Mouse (Mus musculus): ENCODE measurements around the gene Gatm. TPM values are rescaled to one million over a fixed set of nuclear protein-coding genes. Genes with fewer than 3 reads are reported as not detected.

Gatm gene
- total RNA-seq, 2 experiments from 2014 or later, result 53.7 to 55.2 TPM

- intact Hi-C loops (cut with DNase I), result no loop called here
- no peak for DNase-seq (ENCODE audit: low spot score in 2 of 2)
These were observed 7.6 kb upstream of the Gatm start for GRCm38 (mm10) chr2:122618719-122619118.

GRCm38 (mm10) chr2:122617792-122618191 lies 6.7 kb upstream of the Gatm start:
- DNase-seq (ENCODE audit: low spot score in 2 of 2), result no peak
- intact Hi-C loops (cut with DNase I), result no loop called here

GRCm38 (mm10) chr2:122616237-122616636 lies 5.1 kb upstream of the Gatm start:
- DNase-seq (ENCODE audit: low spot score in 2 of 2), result peak in 1 of 2 experiments; percentile 56
- intact Hi-C loops (cut with DNase I), result no loop called here

- intact Hi-C loops (cut with DNase I), result loop anchor here (5.0 kb wide), 1 partner anchor 234 kb away; no protein-coding TSS in a partner anchor
- DNase-seq (ENCODE audit: low spot score in 2 of 2), result no peak
These were observed 511 bp upstream of the Gatm start for GRCm38 (mm10) chr2:122611654-122611973.

- no peak for DNase-seq (ENCODE audit: low spot score in 2 of 2)
- intact Hi-C loops (cut with DNase I), result no loop called here
These were observed 2.3 kb downstream of the Gatm start for GRCm38 (mm10) chr2:122608820-122609219.

GRCm38 (mm10) chr2:122605829-122606228 lies 5.3 kb downstream of the Gatm start:
- peak; percentile 24 to 56 for DNase-seq (ENCODE audit: low spot score in 2 of 2)
- intact Hi-C loops (cut with DNase I), result no loop called here

- DNase-seq (ENCODE audit: low spot score in 2 of 2), result no peak
- intact Hi-C loops (cut with DNase I), result no loop called here
These were observed 9.7 kb downstream of the Gatm start for GRCm38 (mm10) chr2:122601354-122601753.

GRCm38 (mm10) chr2:122599736-122600135 lies 11.4 kb downstream of the Gatm start:
- intact Hi-C loops (cut with DNase I), result no loop called here

GRCm38 (mm10) chr2:122595461-122595860 lies 15.6 kb downstream of the Gatm start:
- no peak for DNase-seq (ENCODE audit: low spot score in 2 of 2)
- intact Hi-C loops (cut with DNase I), result no loop called here

More at GRCm38 (mm10) chr2:122599736-122600135, 11.4 kb downstream of the Gatm start:
- DNase-seq (ENCODE audit: low spot score in 2 of 2), result peak in 1 of 2 experiments; percentile 36

GRCm38 (mm10) chr2:122591213-122591612 lies 19.9 kb downstream of the Gatm start:
- DNase-seq (ENCODE audit: low spot score in 2 of 2), result no peak
- intact Hi-C loops (cut with DNase I), result no loop called here

GRCm38 (mm10) chr2:122590351-122590750 lies 20.8 kb downstream of the Gatm start:
- intact Hi-C loops (cut with DNase I), result no loop called here
- no peak for DNase-seq (ENCODE audit: low spot score in 2 of 2)

GRCm38 (mm10) chr2:122587861-122588519 lies 23.1 kb downstream of the Gatm start:
- intact Hi-C loops (cut with DNase I), result no loop called here
- DNase-seq (ENCODE audit: low spot score in 2 of 2), result peak in 1 of 2 experiments; percentile 39

GRCm38 (mm10) chr2:122586258-122586657 lies 24.8 kb downstream of the Gatm start:
- no peak for DNase-seq (ENCODE audit: low spot score in 2 of 2)
- intact Hi-C loops (cut with DNase I), result no loop called here

- DNase-seq (ENCODE audit: low spot score in 2 of 2), result no peak
- intact Hi-C loops (cut with DNase I), result no loop called here
These were observed 28.8 kb downstream of the Gatm start for GRCm38 (mm10) chr2:122582324-122582723.

- peak in 1 of 2 experiments; percentile 22 for DNase-seq (ENCODE audit: low spot score in 2 of 2)
- intact Hi-C loops (cut with DNase I), result no loop called here
These were observed 29.6 kb downstream of the Gatm start for GRCm38 (mm10) chr2:122581361-122582017.

GRCm38 (mm10) chr2:122580426-122580825 lies 30.7 kb downstream of the Gatm start:
- intact Hi-C loops (cut with DNase I), result no loop called here
- no peak for DNase-seq (ENCODE audit: low spot score in 2 of 2)

GRCm38 (mm10) chr2:122577316-122577715 lies 33.8 kb downstream of the Gatm start:
- no peak for DNase-seq (ENCODE audit: low spot score in 2 of 2)
- intact Hi-C loops (cut with DNase I), result no loop called here

- intact Hi-C loops (cut with DNase I), result no loop called here
These were observed 34.8 kb downstream of the Gatm start for GRCm38 (mm10) chr2:122576295-122576694.

GRCm38 (mm10) chr2:122575470-122575869 lies 35.6 kb downstream of the Gatm start:
- intact Hi-C loops (cut with DNase I), result no loop called here
- DNase-seq (ENCODE audit: low spot score in 2 of 2), result no peak

More at GRCm38 (mm10) chr2:122576295-122576694, 34.8 kb downstream of the Gatm start:
- no peak for DNase-seq (ENCODE audit: low spot score in 2 of 2)

- intact Hi-C loops (cut with DNase I), result loop anchor here (5.0 kb wide), 1 partner anchor 185 kb away; no protein-coding TSS in a partner anchor
- no peak for DNase-seq (ENCODE audit: low spot score in 2 of 2)
These were observed 38.7 kb downstream of the Gatm start for GRCm38 (mm10) chr2:122572438-122572837.

- DNase-seq (ENCODE audit: low spot score in 2 of 2), result peak in 1 of 2 experiments; percentile 24
- intact Hi-C loops (cut with DNase I), result loop anchor here (5.0 kb wide), 1 partner anchor 186 kb away; no protein-coding TSS in a partner anchor
These were observed 39.8 kb downstream of the Gatm start for GRCm38 (mm10) chr2:122571326-122571725.

Measured in left cerebral cortex, postnatal 25 days (tissue).